Mouse (Mus musculus): ENCODE results near the gene C1ql4. TPM values are rescaled to one million over a fixed set of nuclear protein-coding genes. Genes with fewer than 3 reads are reported as not detected.

C1ql4 gene
- total and polyA plus RNA-seq, 3 experiments: not detected

DNA sequence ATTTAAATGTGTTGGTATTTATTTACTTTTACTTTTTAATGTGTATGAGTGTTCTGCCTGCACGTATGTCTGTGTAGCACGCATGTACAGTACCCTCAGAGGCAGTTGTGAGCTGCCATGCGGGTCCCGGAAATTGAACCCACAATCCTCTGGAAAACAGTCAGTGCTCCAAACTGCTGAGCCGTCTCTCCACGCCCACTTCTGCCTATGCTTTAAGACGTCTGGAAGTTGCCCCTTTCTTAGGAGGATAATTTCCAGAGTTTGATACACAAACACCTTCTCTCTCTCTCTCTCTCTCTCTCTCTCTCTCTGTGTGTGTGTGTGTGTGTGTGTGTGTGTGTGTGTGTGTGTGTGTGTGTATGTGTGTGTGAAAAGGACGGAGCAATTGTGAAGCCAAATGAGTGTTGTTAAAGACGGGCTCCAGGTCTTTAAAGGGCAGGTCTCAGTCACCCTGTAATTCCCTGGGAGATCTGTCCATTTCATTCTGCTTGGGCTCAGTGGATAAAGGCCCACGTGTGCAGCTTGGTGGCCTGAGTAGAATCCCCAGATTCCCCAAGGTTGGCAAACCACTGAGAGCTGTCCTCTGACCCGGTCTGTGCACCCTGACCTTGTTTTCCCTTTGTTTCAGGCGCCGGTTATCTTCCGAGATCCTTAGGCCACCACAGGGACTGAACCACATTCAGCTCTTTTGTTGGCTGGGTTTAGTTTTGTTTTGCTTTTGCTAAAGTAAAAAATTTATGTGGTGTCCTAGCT, 26.9 kb upstream of the C1ql4 start:
- H3K79me2 ChIP-seq (replicated peaks; ENCODE audit: control insufficient read depth, insufficient read depth, low read length): no peaks in the 10 kb centered on the region
- 49% methylated on average over 14 of the region's 14 CpGs for WGBS
- TF ChIP-seq CTCF (IDR thresholded peaks at IDR 0.05) (no peak), EP300 (IDR thresholded peaks at IDR 0.05; ENCODE audit: insufficient read depth, low read depth, low read length) (no peak), POLR2A (IDR thresholded peaks at IDR 0.05; ENCODE audit: insufficient read depth, low read depth, low read length) (no peak)
- no peak overlapping the region for H3K4me3 ChIP-seq
- DNase-seq: no peak
- H3K27ac ChIP-seq: no peak overlapping the region
- no peaks in the 10 kb centered on the region for H3K4me1 ChIP-seq (ENCODE audit: control insufficient read depth, insufficient read depth, low read length)
- no peaks in the 10 kb centered on the region for H3K36me3 ChIP-seq (ENCODE audit: control insufficient read depth, insufficient read depth, low read length)
- H3K27me3 ChIP-seq (ENCODE audit: control insufficient read depth, insufficient read depth, low read length): no peaks in the 10 kb centered on the region
- intact Hi-C loops (cut with DNase I): no loop called here
- H3K9ac ChIP-seq (ENCODE audit: low read depth, low read length): no peak overlapping the region

GRCm38 (mm10) chr15:99113396-99113975, 25.9 kb upstream of the C1ql4 start:
- TF ChIP-seq CTCF (IDR thresholded peaks at IDR 0.05): peak; percentile 68
- no peak for TF ChIP-seq POLR2A (IDR thresholded peaks at IDR 0.05; ENCODE audit: insufficient read depth, low read depth, low read length)
- TF ChIP-seq EP300 (IDR thresholded peaks at IDR 0.05; ENCODE audit: insufficient read depth, low read depth, low read length): no peak
- H3K4me3 ChIP-seq: no peak overlapping the region
- no peaks in the 10 kb centered on the region for H3K27me3 ChIP-seq (ENCODE audit: control insufficient read depth, insufficient read depth, low read length)
- intact Hi-C loops (cut with DNase I): no loop called here
- no peak overlapping the region for H3K9ac ChIP-seq (ENCODE audit: low read depth, low read length)
- no peaks in the 10 kb centered on the region for H3K36me3 ChIP-seq (ENCODE audit: control insufficient read depth, insufficient read depth, low read length)
- no peaks in the 10 kb centered on the region for H3K4me1 ChIP-seq (ENCODE audit: control insufficient read depth, insufficient read depth, low read length)
- H3K79me2 ChIP-seq (replicated peaks; ENCODE audit: control insufficient read depth, insufficient read depth, low read length): no peaks in the 10 kb centered on the region
- H3K27ac ChIP-seq: no peak overlapping the region
- DNase-seq: peak in 1 of 2 experiments; percentile 7
- 15% methylated on average over 9 of the region's 9 CpGs for WGBS

DNA sequence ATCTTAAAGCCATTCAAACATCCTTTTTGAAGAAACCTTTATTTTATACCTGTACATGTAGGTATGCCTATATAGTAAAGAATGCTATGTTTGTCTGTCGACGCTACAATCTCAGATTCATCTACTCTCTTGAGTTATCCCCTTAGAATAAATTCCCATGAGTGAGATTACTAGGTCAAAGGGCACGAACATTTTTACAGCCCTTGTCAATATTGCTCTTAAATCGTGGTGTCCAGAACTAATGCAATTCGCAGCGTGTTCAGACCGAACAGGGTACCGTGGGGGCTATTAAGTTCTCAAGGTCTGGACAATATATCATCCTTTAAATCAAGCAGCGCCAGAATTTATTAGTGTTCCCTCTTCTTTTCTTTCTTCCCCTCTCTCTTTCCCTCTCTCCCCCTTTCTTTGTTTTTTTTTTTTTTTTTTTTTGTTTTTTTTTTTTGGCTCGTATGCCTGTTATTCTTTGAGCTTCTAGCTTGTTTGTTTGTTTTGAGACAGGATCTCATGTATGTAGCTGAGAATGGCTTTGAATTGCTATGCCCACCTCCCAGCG, 25.3 kb upstream of the C1ql4 start:
- Histone ChIP-seq H3K4me1 (ENCODE audit: control insufficient read depth, insufficient read depth, low read length) (no peaks in the 10 kb centered on the region), H3K9ac (ENCODE audit: low read depth, low read length) (no peak overlapping the region), H3K27me3 (ENCODE audit: control insufficient read depth, insufficient read depth, low read length) (no peaks in the 10 kb centered on the region), H3K27ac (no peak overlapping the region), H3K79me2 (replicated peaks; ENCODE audit: control insufficient read depth, insufficient read depth, low read length) (no peaks in the 10 kb centered on the region), H3K36me3 (ENCODE audit: control insufficient read depth, insufficient read depth, low read length) (no peaks in the 10 kb centered on the region), H3K4me3 (no peak overlapping the region)
- 72% methylated on average over 11 of the region's 11 CpGs for WGBS
- no peak for DNase-seq
- intact Hi-C loops (cut with DNase I): no loop called here
- TF ChIP-seq CTCF (IDR thresholded peaks at IDR 0.05): no peak
- no peak for TF ChIP-seq POLR2A (IDR thresholded peaks at IDR 0.05; ENCODE audit: insufficient read depth, low read depth, low read length)
- TF ChIP-seq EP300 (IDR thresholded peaks at IDR 0.05; ENCODE audit: insufficient read depth, low read depth, low read length): no peak

DNA sequence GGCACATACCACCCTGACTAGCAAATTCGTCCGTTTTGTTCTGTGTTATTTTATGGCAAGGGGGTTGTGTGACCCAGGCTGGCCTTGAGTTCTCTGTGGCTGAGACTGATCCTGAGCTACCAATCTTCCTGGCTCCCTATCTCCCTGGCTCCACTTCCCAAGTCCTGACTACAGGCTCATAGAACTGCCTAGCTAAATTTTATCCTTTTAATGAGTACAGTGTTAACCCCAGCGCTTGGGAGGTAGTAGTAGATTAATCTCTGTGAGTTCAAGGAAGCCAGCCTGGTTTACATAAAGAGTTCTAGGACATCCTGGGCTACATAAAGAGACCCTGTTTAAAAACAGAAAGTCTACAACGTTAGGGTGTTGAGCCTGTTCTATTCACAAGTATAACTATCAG, 24.2 kb upstream of the C1ql4 start:
- Histone ChIP-seq H3K27ac (no peak overlapping the region), H3K4me3 (no peak overlapping the region), H3K79me2 (replicated peaks; ENCODE audit: control insufficient read depth, insufficient read depth, low read length) (no peaks in the 10 kb centered on the region), H3K27me3 (ENCODE audit: control insufficient read depth, insufficient read depth, low read length) (no peaks in the 10 kb centered on the region), H3K36me3 (ENCODE audit: control insufficient read depth, insufficient read depth, low read length) (no peaks in the 10 kb centered on the region), H3K4me1 (ENCODE audit: control insufficient read depth, insufficient read depth, low read length) (no peaks in the 10 kb centered on the region), H3K9ac (ENCODE audit: low read depth, low read length) (no peak overlapping the region)
- intact Hi-C loops (cut with DNase I): no loop called here
- DNase-seq: no peak
- 59% methylated on average over 4 of the region's 4 CpGs for WGBS
- TF ChIP-seq EP300 (IDR thresholded peaks at IDR 0.05; ENCODE audit: insufficient read depth, low read depth, low read length) (no peak), CTCF (IDR thresholded peaks at IDR 0.05) (no peak), POLR2A (IDR thresholded peaks at IDR 0.05; ENCODE audit: insufficient read depth, low read depth, low read length) (no peak)

DNA sequence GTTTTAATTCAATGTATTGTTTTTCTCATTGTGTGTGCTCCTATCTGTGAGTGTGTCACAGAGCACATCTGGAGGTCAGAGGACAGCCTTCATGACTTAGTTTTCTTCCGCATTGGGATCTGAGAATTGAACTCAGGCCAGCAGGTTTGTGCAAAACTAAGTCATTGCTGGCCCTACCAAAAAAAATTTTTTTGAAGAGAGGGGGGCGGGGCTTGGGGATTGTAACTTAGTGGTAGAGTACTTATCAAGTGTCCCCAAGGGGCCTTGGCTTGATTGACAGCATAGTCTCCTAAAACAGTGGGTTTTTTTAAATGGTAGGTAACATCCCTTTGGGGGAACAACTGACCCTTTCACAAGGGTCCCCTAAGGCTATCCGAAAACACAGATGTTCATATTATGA, 23.5 kb upstream of the C1ql4 start:
- no peak overlapping the region for H3K4me3 ChIP-seq
- H3K27ac ChIP-seq: no peak overlapping the region
- no peak for DNase-seq
- no peaks in the 10 kb centered on the region for H3K4me1 ChIP-seq (ENCODE audit: control insufficient read depth, insufficient read depth, low read length)
- intact Hi-C loops (cut with DNase I): no loop called here
- WGBS: 80% methylated on average over 3 of the region's 3 CpGs
- no peak for TF ChIP-seq POLR2A (IDR thresholded peaks at IDR 0.05; ENCODE audit: insufficient read depth, low read depth, low read length)
- no peak for TF ChIP-seq CTCF (IDR thresholded peaks at IDR 0.05)
- TF ChIP-seq EP300 (IDR thresholded peaks at IDR 0.05; ENCODE audit: insufficient read depth, low read depth, low read length): no peak
- H3K79me2 ChIP-seq (replicated peaks; ENCODE audit: control insufficient read depth, insufficient read depth, low read length): no peaks in the 10 kb centered on the region
- no peaks in the 10 kb centered on the region for H3K36me3 ChIP-seq (ENCODE audit: control insufficient read depth, insufficient read depth, low read length)
- no peaks in the 10 kb centered on the region for H3K27me3 ChIP-seq (ENCODE audit: control insufficient read depth, insufficient read depth, low read length)
- no peak overlapping the region for H3K9ac ChIP-seq (ENCODE audit: low read depth, low read length)

GRCm38 (mm10) chr15:99107866-99108265, 20.2 kb upstream of the C1ql4 start:
- no peaks in the 10 kb centered on the region for H3K4me1 ChIP-seq (ENCODE audit: control insufficient read depth, insufficient read depth, low read length)
- no peak overlapping the region for H3K9ac ChIP-seq (ENCODE audit: low read depth, low read length)
- no peaks in the 10 kb centered on the region for H3K79me2 ChIP-seq (replicated peaks; ENCODE audit: control insufficient read depth, insufficient read depth, low read length)
- no peak for DNase-seq
- no peak overlapping the region for H3K4me3 ChIP-seq
- no peaks in the 10 kb centered on the region for H3K27me3 ChIP-seq (ENCODE audit: control insufficient read depth, insufficient read depth, low read length)
- intact Hi-C loops (cut with DNase I): no loop called here
- 67% methylated on average over 3 of the region's 3 CpGs for WGBS
- no peak overlapping the region for H3K27ac ChIP-seq
- TF ChIP-seq POLR2A (IDR thresholded peaks at IDR 0.05; ENCODE audit: insufficient read depth, low read depth, low read length): no peak
- no peak for TF ChIP-seq EP300 (IDR thresholded peaks at IDR 0.05; ENCODE audit: insufficient read depth, low read depth, low read length)
- H3K36me3 ChIP-seq (ENCODE audit: control insufficient read depth, insufficient read depth, low read length): no peaks in the 10 kb centered on the region

Data from heart, adult 2 months (tissue).